In genomic region chr3:103791230-103792110, GRCm38 (mm10) we compare ENCODE assay signal across 7 mouse cellular contexts. TPM values are rescaled to one million over a fixed set of nuclear protein-coding genes. Genes with fewer than 3 reads are reported as not detected.
DNase-seq lines count a peak whose midpoint lies in the region; ATAC-seq lines count a peak whose summit lies in the region.

Gene Hipk1, minus strand, starts transcription at chr3:103791563.

- intact Hi-C loops in gastrocnemius, postnatal 36 days (cut with DNase I) = loop anchor here (1.0 kb wide), 1 partner anchor 18 kb away; the partner anchor contains the start of genes Ap4b1, Dclre1b and Gm43064
- intact Hi-C loops in left cerebral cortex, postnatal 25 days (cut with DNase I) = loop anchor here (1.0 to 2.0 kb wide), 2 partner anchors 18 to 123 kb away; partner anchors contain the start of genes Ap4b1, Dclre1b, Gm43064 and Rsbn1

- H3K27me3 ChIP-seq in intestine, embryonic 15.5 days (replicated peaks) = no peaks in the 10 kb centered on the region
- H3K27me3 ChIP-seq in midbrain, embryonic 10.5 days (ENCODE audit: low read depth, poor library complexity, severe bottlenecking) = no peaks in the 10 kb centered on the region

- no peaks in the 10 kb centered on the region for H3K9me3 ChIP-seq in intestine, embryonic 15.5 days
- no peaks in the 10 kb centered on the region for H3K9me3 ChIP-seq in midbrain, embryonic 10.5 days (replicated peaks)

- peak; percentile 96 to 98 for DNase-seq in adrenal gland, adult (ENCODE audit: inconsistent age in 2 of 2, low spot score in 1 of 2)
- peak; percentile 93 for DNase-seq in embryo, embryonic 10.5 days (ENCODE audit: low spot score)
- peak; percentile 89 to 92 for DNase-seq in gastrocnemius, postnatal 36 days
- DNase-seq in left cerebral cortex, postnatal 25 days (ENCODE audit: low spot score in 2 of 2) = peak; percentile 94 to 97
- DNase-seq in midbrain, embryonic 10.5 days (ENCODE audit: low spot score) = peak; percentile 94
- peak; percentile 89 for DNase-seq in right cerebral cortex, postnatal 4 days

- peak; percentile 97 for ATAC-seq in intestine, embryonic 15.5 days

- no peaks in the 10 kb centered on the region for H3K36me3 ChIP-seq in intestine, embryonic 15.5 days
- H3K36me3 ChIP-seq in midbrain, embryonic 10.5 days = no peaks in the 10 kb centered on the region

- peak within 1 kb of the TSS; percentile 98 for H3K4me3 ChIP-seq in intestine, embryonic 15.5 days (replicated peaks)
- peak within 1 kb of the TSS; percentile 96 for H3K4me3 ChIP-seq in midbrain, embryonic 10.5 days

- peak within 1 kb of the TSS; percentile 69 for H3K4me2 ChIP-seq in intestine, embryonic 15.5 days (replicated peaks)

- H3K4me1 ChIP-seq in intestine, embryonic 15.5 days (replicated peaks) = no peaks in the 10 kb centered on the region
- peaks cover 26% of the 10 kb centered on the region for H3K4me1 ChIP-seq in midbrain, embryonic 10.5 days

- peak within 1 kb of the TSS; percentile 91 for H3K27ac ChIP-seq in intestine, embryonic 15.5 days
- peak within 1 kb of the TSS; percentile 98 for H3K27ac ChIP-seq in midbrain, embryonic 10.5 days (replicated peaks)

- peak within 1 kb of the TSS; percentile 97 for H3K9ac ChIP-seq in intestine, embryonic 15.5 days

- WGBS in intestine, embryonic 15.5 days = 9% methylated on average over 49 of the region's 49 CpGs
- 11% methylated on average over 49 of the region's 49 CpGs for WGBS in midbrain, embryonic 10.5 days

RNA-seq across cellular contexts. Expression of gene Hipk1, which starts in this region (rescaled TPM):
- 10 to 100 TPM; 53.8 to 61.3 TPM for total RNA-seq in gastrocnemius, postnatal 36 days (2021)
- polyA plus RNA-seq in intestine, embryonic 15.5 days (2015; fragmentation: Nextera tagmentation; extraction: Ambion mirVana) = 8.7 and 9.8 TPM in 2 replicates
- 100 to 1,000 TPM; 110 to 113 TPM for total RNA-seq in left cerebral cortex, postnatal 25 days (2021)
- 9.9 and 10.8 TPM in 2 replicates for polyA plus RNA-seq in midbrain, embryonic 10.5 days (2016; fragmentation: Nextera tagmentation; extraction: Ambion mirVana)

Comparison
In these comparisons a context has a peak if more than half of its experiments do, and no peak if none do; other contexts are left out.
1. Peak in every context shown above with its lines: DNase-seq, ATAC-seq, H3K4me3 ChIP-seq and H3K27ac ChIP-seq.